Mouse (Mus musculus) myocyte (in vitro differentiated cells): ENCODE measurements around the gene Tcp11. TPM values are rescaled to one million over a fixed set of nuclear protein-coding genes. Genes with fewer than 3 reads are reported as not detected.

Source experiments
- H3K27me3 ChIP-seq: one replicate; pipeline ENCODE4 v1.6.1; 2011; ENCODE audit not compliant: control insufficient read depth, insufficient read depth, insufficient read length
- H3K36me3 ChIP-seq: one replicate; pipeline ENCODE4 v1.6.1; 2011; ENCODE audit not compliant: control insufficient read depth, insufficient read depth
- H3K4me2 ChIP-seq: one replicate; pipeline ENCODE4 v1.6.1; 2011; ENCODE audit warnings: low read depth, control low read depth
- H3K4me3 ChIP-seq: one replicate; pipeline ENCODE4 v1.5.1; 2011; ENCODE audit warnings: mild to moderate bottlenecking, control low read depth, moderate library complexity
- H3K79me2 ChIP-seq: one replicate; pipeline ENCODE4 v1.6.1; 2011; ENCODE audit not compliant: control insufficient read depth, insufficient read depth
- H3ac ChIP-seq: one replicate; pipeline ENCODE4 v1.6.1; 2011; ENCODE audit not compliant: control insufficient read depth, insufficient read length
- CEBPB ChIP-seq: IDR thresholded peaks from 2 replicates; pipeline ENCODE4 v1.6.1; 2011; ENCODE audit warnings: mild to moderate bottlenecking, moderate library complexity; ENCODE audit not compliant: poor library complexity, insufficient read depth, severe bottlenecking
- E2F4 ChIP-seq: IDR thresholded peaks from one replicate; pipeline ENCODE4 v1.6.1; 2011; ENCODE audit warnings: mild to moderate bottlenecking, control low read depth, moderate library complexity; ENCODE audit not compliant: insufficient read depth
- MAX ChIP-seq: IDR thresholded peaks from one replicate; pipeline ENCODE4 v1.6.1; 2011; ENCODE audit warnings: low read depth, mild to moderate bottlenecking, control low read depth
- MYOD1 ChIP-seq, 3 experiments: IDR thresholded peaks; one replicate each; pipeline ENCODE4 v1.6.1; 2011; ENCODE audit warnings: control low read depth in 2 of 3, low read depth in 2 of 3, mild to moderate bottlenecking in 2 of 3, moderate library complexity in 1 of 3; ENCODE audit not compliant: insufficient read length in 2 of 3, control insufficient read depth in 1 of 3
- MYOG ChIP-seq, 3 experiments: IDR thresholded peaks; one replicate each; pipeline ENCODE4 v1.6.1; 2011; ENCODE audit warnings: control low read depth in 2 of 3, low read depth in 2 of 3, mild to moderate bottlenecking in 2 of 3; ENCODE audit not compliant: insufficient read length in 2 of 3, control insufficient read depth in 1 of 3, insufficient read depth in 1 of 3
- POLR2A ChIP-seq: IDR thresholded peaks from one replicate; pipeline ENCODE4 v1.6.1; 2011; ENCODE audit warnings: low read depth, mild to moderate bottlenecking, control low read depth, moderate library complexity; ENCODE audit not compliant: insufficient read length
- POLR2AphosphoS2 ChIP-seq: IDR thresholded peaks from one replicate; pipeline ENCODE4 v1.6.1; 2011; ENCODE audit warnings: low read depth, control low read depth; ENCODE audit not compliant: insufficient read length
- REST ChIP-seq: IDR thresholded peaks from one replicate; pipeline ENCODE4 v1.6.1; 2011; ENCODE audit warnings: mild to moderate bottlenecking, control low read depth, moderate library complexity; ENCODE audit not compliant: insufficient read depth, insufficient read length
- SRF ChIP-seq: IDR thresholded peaks from one replicate; pipeline ENCODE4 v1.6.1; 2011; ENCODE audit warnings: low read depth; ENCODE audit not compliant: control insufficient read depth, insufficient read length
- TCF12 ChIP-seq: IDR thresholded peaks from one replicate; pipeline ENCODE4 v1.6.1; 2011; ENCODE audit warnings: mild to moderate bottlenecking, control low read depth; ENCODE audit not compliant: poor library complexity, insufficient read depth, severe bottlenecking
- TCF3 ChIP-seq: IDR thresholded peaks from one replicate; pipeline ENCODE4 v1.6.1; 2011; ENCODE audit warnings: low read depth, control low read depth; ENCODE audit not compliant: insufficient read length
- USF1 ChIP-seq: IDR thresholded peaks from one replicate; pipeline ENCODE4 v1.6.1; 2011; ENCODE audit warnings: low read depth, mild to moderate bottlenecking, control low read depth, moderate library complexity
- polyA plus RNA-seq: library from polyadenylated mRNA; unstranded; fragments of >200 nt; fragmentation: generic; extraction: Trizol; gene quantifications from one replicate; pipeline ENCODE4 v1.2.1, GENCODE M21; 2012; ENCODE audit warnings: missing spikeins

The Tcp11 gene
- polyA plus RNA-seq, 1 experiment, result not detected

DNA sequence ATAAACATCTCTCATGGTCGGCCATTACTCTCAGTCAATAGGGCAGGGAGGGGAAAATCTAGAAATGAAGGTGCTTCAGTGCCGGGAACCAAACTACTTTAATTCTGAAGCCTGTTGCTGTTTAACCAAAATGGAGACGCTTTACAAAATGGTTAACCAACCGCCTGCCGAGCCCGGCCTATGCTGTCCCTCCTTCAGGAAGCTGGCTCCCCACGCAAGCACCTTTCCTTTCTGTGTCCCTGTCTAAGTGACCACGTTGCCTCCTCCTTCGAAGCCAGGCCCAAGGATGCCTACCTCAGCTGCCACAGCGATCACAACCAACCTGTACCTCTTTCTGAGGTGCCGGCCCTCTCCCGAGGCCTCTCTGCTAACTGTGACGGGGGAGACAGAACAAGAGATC, 16.9 kb upstream of the Tcp11 start:
- Histone ChIP-seq H3ac (no peak overlapping the region), H3K36me3 (no peaks in the 10 kb centered on the region), H3K27me3 (peaks cover 27% of the 10 kb centered on the region), H3K79me2 (no peaks in the 10 kb centered on the region), H3K4me3 (no peak overlapping the region), H3K4me2 (no peak overlapping the region)
- TF ChIP-seq POLR2AphosphoS2, result no peak
- TF ChIP-seq REST, result no peak
- no peak for TF ChIP-seq SRF
- TF ChIP-seq TCF12, result no peak
- no peak for TF ChIP-seq TCF3
- TF ChIP-seq POLR2A, result no peak

DNA sequence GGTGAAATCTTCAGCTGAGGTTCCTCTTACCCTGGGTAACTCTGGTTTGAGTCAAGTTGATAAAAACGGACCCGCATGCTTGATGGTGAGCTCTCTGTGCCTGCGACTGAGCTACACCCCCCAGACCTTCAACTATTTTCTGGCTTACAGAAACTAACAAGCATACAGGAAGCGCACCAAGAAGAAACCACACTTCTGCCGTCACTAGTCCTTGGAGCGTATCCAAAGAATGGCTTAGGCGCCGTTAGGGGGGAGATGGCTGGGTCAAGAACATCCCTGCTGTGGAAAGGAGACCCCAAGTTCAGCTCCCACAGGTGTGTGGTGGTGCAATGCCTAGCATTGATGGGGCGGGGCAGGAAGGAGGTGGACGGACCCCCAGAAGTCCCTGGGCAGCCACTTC, 16.0 kb upstream of the Tcp11 start:
- no peak for TF ChIP-seq USF1
- no peak for TF ChIP-seq TCF12
- no peak for TF ChIP-seq POLR2AphosphoS2
- no peak for TF ChIP-seq REST
- no peak for TF ChIP-seq POLR2A
- TF ChIP-seq MAX, result no peak
- no peak for TF ChIP-seq MYOD1 (IDR thresholded peaks at IDR 0.05; ENCODE audit: control insufficient read depth in 1 of 3, insufficient read length in 2 of 3, low read depth in 2 of 3)
- TF ChIP-seq TCF3, result no peak
- no peak for TF ChIP-seq SRF
- no peak for TF ChIP-seq CEBPB
- no peak for TF ChIP-seq E2F4
- TF ChIP-seq MYOG (IDR thresholded peaks at IDR 0.05; ENCODE audit: control insufficient read depth in 1 of 3, insufficient read depth in 1 of 3, insufficient read length in 2 of 3, low read depth in 2 of 3), result no peak
- Histone ChIP-seq H3K4me2 (no peak overlapping the region), H3K79me2 (no peaks in the 10 kb centered on the region), H3K27me3 (peaks cover 22% of the 10 kb centered on the region), H3K4me3 (no peak overlapping the region), H3K36me3 (no peaks in the 10 kb centered on the region), H3ac (no peak overlapping the region)

DNA sequence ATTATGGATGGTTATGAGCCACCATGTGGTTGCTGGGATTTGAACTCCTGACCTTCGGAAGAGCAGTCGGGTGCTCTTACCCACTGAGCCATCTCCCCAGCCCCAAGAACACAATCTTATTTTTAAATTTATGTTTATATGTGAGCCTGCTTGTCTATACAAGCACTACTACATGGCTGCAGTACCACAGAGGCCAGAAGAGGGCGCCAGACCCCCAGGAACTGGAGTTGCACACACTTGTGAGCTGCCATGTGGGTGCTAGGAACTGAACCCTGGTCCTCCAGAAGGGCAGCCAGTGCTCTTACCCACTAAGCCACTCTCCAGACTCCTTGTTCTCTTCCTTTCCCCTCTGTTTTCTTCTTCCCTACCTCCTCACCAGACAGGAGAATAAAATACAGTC, 13.4 kb upstream of the Tcp11 start:
- H3K36me3 ChIP-seq, result no peaks in the 10 kb centered on the region
- H3ac ChIP-seq, result no peak overlapping the region
- no peak overlapping the region for H3K4me3 ChIP-seq
- no peaks in the 10 kb centered on the region for H3K79me2 ChIP-seq
- TF ChIP-seq POLR2AphosphoS2 (no peak), REST (no peak), MYOG (IDR thresholded peaks at IDR 0.05; ENCODE audit: control insufficient read depth in 1 of 3, insufficient read depth in 1 of 3, insufficient read length in 2 of 3, low read depth in 2 of 3) (no peak), SRF (no peak), USF1 (no peak), MYOD1 (IDR thresholded peaks at IDR 0.05; ENCODE audit: control insufficient read depth in 1 of 3, insufficient read length in 2 of 3, low read depth in 2 of 3) (no peak), TCF3 (no peak), CEBPB (no peak), TCF12 (no peak)
- no peak overlapping the region for H3K4me2 ChIP-seq
- H3K27me3 ChIP-seq, result peaks cover 16% of the 10 kb centered on the region

DNA sequence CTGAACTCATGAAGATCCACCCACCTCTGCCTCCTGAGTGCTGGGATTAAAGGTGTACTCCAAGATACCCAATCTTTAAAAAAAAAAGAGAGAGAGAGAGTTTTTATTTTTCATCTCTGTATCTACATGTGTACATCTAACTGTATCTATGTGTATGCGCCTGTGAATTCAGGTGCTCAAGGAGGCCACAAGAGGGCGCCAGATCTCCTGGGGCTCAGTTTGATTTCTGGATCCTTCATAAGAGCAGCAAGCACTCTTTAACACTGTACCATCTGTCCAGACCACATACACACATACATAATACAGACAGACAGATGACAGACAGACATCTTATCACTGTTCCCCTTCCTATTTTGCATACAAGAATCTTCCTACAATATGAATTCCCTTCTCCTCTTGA, 11.9 kb upstream of the Tcp11 start:
- H3K4me2 ChIP-seq, result no peak overlapping the region
- no peak overlapping the region for H3ac ChIP-seq
- no peak overlapping the region for H3K4me3 ChIP-seq
- no peaks in the 10 kb centered on the region for H3K79me2 ChIP-seq
- TF ChIP-seq REST (no peak), MYOG (IDR thresholded peaks at IDR 0.05; ENCODE audit: control insufficient read depth in 1 of 3, insufficient read depth in 1 of 3, insufficient read length in 2 of 3, low read depth in 2 of 3) (no peak), CEBPB (no peak), POLR2AphosphoS2 (no peak)
- peaks cover 1% of the 10 kb centered on the region for H3K27me3 ChIP-seq
- H3K36me3 ChIP-seq, result no peaks in the 10 kb centered on the region

DNA sequence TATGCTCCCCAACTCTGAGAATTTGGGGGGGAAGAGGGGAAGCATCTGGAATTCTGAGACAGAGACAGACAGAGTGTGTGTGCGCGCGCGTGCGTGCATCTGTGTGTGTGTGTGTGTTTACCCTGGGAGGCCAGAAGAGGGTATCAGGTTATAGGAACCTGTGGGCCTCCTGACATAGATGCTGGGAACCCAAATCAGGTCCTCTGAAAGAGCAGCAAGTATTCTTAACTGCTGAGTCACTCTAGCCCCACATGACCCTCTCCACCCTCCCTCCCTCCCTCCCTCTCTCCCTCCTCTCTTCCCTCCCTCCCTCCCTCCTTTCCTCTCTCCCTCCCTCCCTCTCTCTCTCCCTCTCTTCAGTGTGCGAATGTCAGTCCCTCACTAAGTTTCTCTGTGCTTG, 8.3 kb upstream of the Tcp11 start:
- Histone ChIP-seq H3K79me2 (no peaks in the 10 kb centered on the region), H3K36me3 (no peaks in the 10 kb centered on the region), H3ac (no peak overlapping the region), H3K4me3 (no peak overlapping the region), H3K27me3 (no peaks in the 10 kb centered on the region), H3K4me2 (no peak overlapping the region)
- TF ChIP-seq TCF3 (no peak), E2F4 (no peak), MYOD1 (IDR thresholded peaks at IDR 0.05; ENCODE audit: control insufficient read depth in 1 of 3, insufficient read length in 2 of 3, low read depth in 2 of 3) (no peak), SRF (no peak), POLR2AphosphoS2 (no peak), MAX (no peak), MYOG (IDR thresholded peaks at IDR 0.05; ENCODE audit: control insufficient read depth in 1 of 3, insufficient read depth in 1 of 3, insufficient read length in 2 of 3, low read depth in 2 of 3) (no peak), REST (no peak), TCF12 (no peak), USF1 (no peak), CEBPB (no peak), POLR2A (no peak)
